Mouse (Mus musculus) kidney, adult 2 months (tissue): ENCODE measurements around the gene Pikfyve. TPM values are rescaled to one million over a fixed set of nuclear protein-coding genes. Genes with fewer than 3 reads are reported as not detected.

ENCODE experiments used
- DNase-seq: peaks from one replicate; pipeline ENCODE4 v3.0.0; 2021
- H3K27ac ChIP-seq: fragments of 200-500 bp; 2 replicates; pipeline ENCODE4 v1.5.1; 2012; ENCODE audit warnings: low read depth, low read length, control low read depth, inconsistent platforms; ENCODE audit not compliant: insufficient read depth
- H3K27me3 ChIP-seq: fragments of 200-500 bp; replicated peaks from 2 replicates; pipeline ENCODE4 v1.6.1; 2012; ENCODE audit warnings: mild to moderate bottlenecking, moderate library complexity, low read length, inconsistent platforms; ENCODE audit not compliant: control insufficient read depth, insufficient read depth
- H3K36me3 ChIP-seq: fragments of 200-500 bp; 2 replicates; pipeline ENCODE4 v1.6.1; 2012; ENCODE audit warnings: mild to moderate bottlenecking, moderate library complexity, low read length, inconsistent platforms; ENCODE audit not compliant: control insufficient read depth, insufficient read depth
- H3K4me1 ChIP-seq: fragments of 200-500 bp; 2 replicates; pipeline ENCODE4 v1.6.1; 2011; ENCODE audit warnings: low read length; ENCODE audit not compliant: control insufficient read depth, insufficient read depth
- H3K4me3 ChIP-seq: fragments of 200-500 bp; 2 replicates; pipeline ENCODE4 v1.5.1; 2011; ENCODE audit warnings: mild to moderate bottlenecking, low read depth, low read length, control low read depth; ENCODE audit not compliant: insufficient read depth
- CTCF ChIP-seq: fragments of 200-500 bp; conservative IDR thresholded peaks from 2 replicates; pipeline ENCODE4 v1.5.1; 2011; ENCODE audit warnings: low read depth, mild to moderate bottlenecking, control low read depth, low read length, moderate library complexity, mixed read lengths; ENCODE audit not compliant: insufficient read depth, insufficient read length
- POLR2A ChIP-seq: fragments of 200-500 bp; IDR thresholded peaks from one replicate; pipeline ENCODE4 v1.6.1; 2011; ENCODE audit warnings: low read depth, low read length, control low read depth
- WGBS: fragments of 180-500 bp; shearing (Covaris S2); methylation state at CpG from one replicate; pipeline ENCODE4 v1.1.7; 2018; 5-methylcytosine and 5-hydroxymethylcytosine counted together
- polyA plus RNA-seq: library from polyadenylated mRNA; depleted of rRNA; stranded (reverse); fragments of >200 nt; gene quantifications from 2 replicates; pipeline ENCODE4 v1.2.3, GENCODE M21; 2012

The Pikfyve gene
- polyA plus RNA-seq, 1 experiment = 8.0 TPM

GRCm38 (mm10) chr1:65156111-65156510, 30.4 kb upstream of the Pikfyve start:
- peak overlapping the region; percentile 6 for H3K27ac ChIP-seq
- peaks cover 7% of the 10 kb centered on the region; the same call in 1 of the 2 replicates for H3K4me1 ChIP-seq
- WGBS = 89% methylated on average over 5 of the region's 5 CpGs
- peaks cover 17% of the 10 kb centered on the region for H3K36me3 ChIP-seq
- no peak for DNase-seq
- no peaks in the 10 kb centered on the region for H3K27me3 ChIP-seq
- H3K4me3 ChIP-seq = no peak overlapping the region
- TF ChIP-seq POLR2A = no peak
- no peak for TF ChIP-seq CTCF

GRCm38 (mm10) chr1:65162210-65162609, 24.3 kb upstream of the Pikfyve start:
- no peak for DNase-seq
- TF ChIP-seq POLR2A (no peak), CTCF (no peak; the same call in 1 of the 2 replicates)
- Histone ChIP-seq H3K27ac (no peak overlapping the region), H3K4me3 (no peak overlapping the region), H3K4me1 (peaks cover 3% of the 10 kb centered on the region; the same call in 1 of the 2 replicates), H3K36me3 (peaks cover 40% of the 10 kb centered on the region), H3K27me3 (no peaks in the 10 kb centered on the region)
- 95% methylated on average over 1 of the region's 1 CpGs for WGBS

GRCm38 (mm10) chr1:65167496-65167895, 19.0 kb upstream of the Pikfyve start:
- H3K4me1 ChIP-seq = peaks cover 8% of the 10 kb centered on the region; the same call in 1 of the 2 replicates
- TF ChIP-seq CTCF (no peak), POLR2A (no peak)
- peak overlapping the region; percentile 65; the same call in 1 of the 2 replicates for H3K27ac ChIP-seq
- no peaks in the 10 kb centered on the region for H3K27me3 ChIP-seq
- H3K36me3 ChIP-seq = peaks cover 36% of the 10 kb centered on the region
- WGBS = 34% methylated on average over 1 of the region's 1 CpGs
- DNase-seq = peak; percentile 76
- H3K4me3 ChIP-seq = no peak overlapping the region

GRCm38 (mm10) chr1:65169536-65169935, 16.9 kb upstream of the Pikfyve start:
- WGBS = 72% methylated on average over 7 of the region's 7 CpGs
- Histone ChIP-seq H3K27me3 (no peaks in the 10 kb centered on the region), H3K4me1 (peaks cover 14% of the 10 kb centered on the region; the same call in 1 of the 2 replicates), H3K36me3 (peaks cover 34% of the 10 kb centered on the region), H3K27ac (peak overlapping the region; percentile 8; the same call in 1 of the 2 replicates), H3K4me3 (no peak overlapping the region)
- DNase-seq = no peak
- TF ChIP-seq POLR2A (no peak), CTCF (no peak)

GRCm38 (mm10) chr1:65169947-65170346, 16.5 kb upstream of the Pikfyve start:
- no peak overlapping the region for H3K4me3 ChIP-seq
- peaks cover 16% of the 10 kb centered on the region; the same call in 1 of the 2 replicates for H3K4me1 ChIP-seq
- DNase-seq = no peak
- no peaks in the 10 kb centered on the region for H3K27me3 ChIP-seq
- 79% methylated on average over 5 of the region's 5 CpGs for whole genome bisulfite sequencing
- peaks cover 30% of the 10 kb centered on the region for H3K36me3 ChIP-seq
- TF ChIP-seq POLR2A (no peak), CTCF (no peak)
- no peak overlapping the region for H3K27ac ChIP-seq

- Histone ChIP-seq H3K4me1 (peaks cover 16% of the 10 kb centered on the region; the same call in 1 of the 2 replicates), H3K27ac (no peak overlapping the region)
- no peak for DNase-seq
These were observed 14.9 kb upstream of the Pikfyve start for GRCm38 (mm10) chr1:65171579-65171978.

GRCm38 (mm10) chr1:65173716-65174115, 12.8 kb upstream of the Pikfyve start:
- no peak for DNase-seq
- H3K4me3 ChIP-seq = no peak overlapping the region
- 93% methylated on average over 2 of the region's 2 CpGs for WGBS
- no peaks in the 10 kb centered on the region for H3K27me3 ChIP-seq
- TF ChIP-seq POLR2A (no peak), CTCF (no peak)
- H3K4me1 ChIP-seq = peaks cover 9% of the 10 kb centered on the region; the same call in 1 of the 2 replicates
- no peak overlapping the region for H3K27ac ChIP-seq
- H3K36me3 ChIP-seq = peaks cover 22% of the 10 kb centered on the region

More at GRCm38 (mm10) chr1:65171579-65171978, 14.9 kb upstream of the Pikfyve start:
- WGBS = 68% methylated on average over 4 of the region's 4 CpGs
- no peak overlapping the region for H3K4me3 ChIP-seq
- no peak for TF ChIP-seq CTCF
- H3K36me3 ChIP-seq = peaks cover 25% of the 10 kb centered on the region
- no peaks in the 10 kb centered on the region for H3K27me3 ChIP-seq
